Mouse (Mus musculus): ENCODE measurements at regions not wholly inside any gene's neighbourhood (a gene's known extent, or its start where the extent isn't known, plus 50 kb on each side); places are given as distances from the start of the nearest gene placed in this dataset.

DNA sequence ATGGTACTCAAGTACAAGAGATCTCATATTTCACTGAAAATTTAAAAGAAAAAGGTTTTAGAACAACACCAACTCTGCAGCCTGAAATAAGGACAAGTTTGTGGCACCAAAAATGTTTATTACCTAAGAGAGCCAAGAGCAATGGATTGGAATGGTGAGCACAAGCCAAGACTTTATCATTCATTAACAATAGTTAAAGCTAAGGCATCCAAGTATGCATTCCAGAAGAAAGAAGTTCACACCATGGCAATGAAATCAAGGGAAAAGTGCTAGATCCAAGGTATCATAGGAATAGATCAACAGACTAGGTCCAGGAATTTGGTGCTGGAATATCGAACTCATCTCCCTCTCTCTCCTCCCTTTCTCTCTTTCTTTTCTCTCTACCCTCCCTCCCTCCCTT, 63.8 kb upstream of the P3h2 start:
- DNase-seq (ENCODE audit: low spot score), result no peak

GRCm38 (mm10) chr16:26168216-26168615, 62.6 kb upstream of the P3h2 start:
- DNase-seq (ENCODE audit: low spot score), result no peak

DNA sequence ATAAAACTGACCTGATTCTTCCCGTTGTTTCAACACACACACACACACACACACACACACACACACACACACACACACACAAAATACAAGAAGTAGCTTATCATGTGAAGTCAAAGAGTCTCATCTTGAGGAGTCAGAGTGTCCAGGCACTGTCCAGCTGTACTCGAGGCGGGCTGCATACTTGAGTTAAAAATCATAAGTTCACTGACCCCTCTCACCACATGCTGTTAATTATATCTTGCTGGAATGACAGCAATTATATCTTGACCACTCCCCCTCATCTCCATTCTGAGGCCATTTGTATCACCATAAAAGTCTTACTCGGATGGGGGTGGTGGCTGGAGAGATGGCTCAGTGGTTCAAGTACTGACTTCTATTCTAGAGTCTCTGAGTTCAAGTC, 58.5 kb upstream of the P3h2 start:
- no peak for DNase-seq (ENCODE audit: low spot score)

DNA sequence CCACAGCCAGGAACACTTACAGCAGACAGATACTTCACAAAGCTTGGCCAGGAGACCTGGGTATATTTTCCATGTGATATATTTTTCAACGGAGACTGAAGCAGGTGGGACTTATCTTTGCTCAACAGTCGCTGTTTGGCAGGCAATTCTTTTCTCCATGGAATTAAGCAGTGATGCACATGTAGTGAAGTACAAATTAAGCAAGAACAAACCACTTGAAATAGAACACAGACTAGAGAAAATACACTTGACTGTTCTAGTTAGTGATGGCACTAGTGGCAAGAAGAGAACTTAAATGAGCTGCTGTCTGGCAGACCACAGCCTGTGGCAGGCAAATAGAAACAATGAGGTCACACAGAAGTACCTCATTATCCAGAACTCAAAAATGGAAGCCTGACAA, 57.8 kb upstream of the P3h2 start:
- DNase-seq (ENCODE audit: low spot score), result no peak

- no peak for DNase-seq (ENCODE audit: low spot score)
These were observed 52.0 kb upstream of the P3h2 start for GRCm38 (mm10) chr16:26157606-26158005.
